Mouse (Mus musculus): Measurements from ENCODE around the gene Usp2. TPM values are rescaled to one million over a fixed set of nuclear protein-coding genes. Genes with fewer than 3 reads are reported as not detected.

Gene Usp2
- total RNA-seq, 2 experiments from 2014 or later = 21.8 to 24.7 TPM

DNA sequence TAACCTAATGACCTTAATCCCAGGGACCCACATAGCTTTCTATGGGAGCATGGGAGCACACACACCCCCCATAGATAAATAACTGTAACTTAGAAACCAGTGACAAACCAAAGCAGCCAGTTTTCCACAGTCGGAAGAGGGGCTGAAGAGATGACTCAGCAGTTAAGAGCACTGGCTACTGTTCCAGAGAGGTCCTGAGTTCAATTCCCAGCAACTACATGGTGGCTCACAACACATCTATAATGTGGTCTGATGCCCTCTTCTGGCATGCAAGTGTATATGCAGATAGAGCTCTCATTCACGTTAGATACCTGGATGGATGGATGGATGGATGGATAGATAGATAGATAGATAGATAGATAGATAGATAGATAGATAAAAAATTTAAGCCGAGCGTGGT lies 49.4 kb downstream of the Usp2 start:
- no peak for DNase-seq (ENCODE audit: low spot score in 2 of 2)

DNA sequence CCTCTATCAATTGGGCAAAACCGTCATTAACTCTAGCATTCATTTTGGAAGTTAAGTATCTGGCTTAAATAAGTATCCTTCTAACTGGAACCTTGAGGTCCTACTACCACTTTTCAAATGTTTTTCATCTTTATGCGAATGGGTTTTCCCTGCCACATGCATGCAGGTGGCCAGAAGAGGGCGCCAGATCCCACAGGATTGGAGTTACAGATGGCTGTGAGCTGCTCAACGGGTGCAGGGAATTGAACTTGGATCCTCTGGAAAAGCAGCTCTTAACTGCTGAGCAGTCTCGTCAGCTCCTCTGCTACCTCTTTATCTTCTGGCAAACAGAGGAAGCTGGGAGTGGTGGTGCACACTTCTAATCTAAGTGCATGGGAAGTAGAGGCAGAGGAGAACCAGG lies 52.2 kb downstream of the Usp2 start:
- no peak for DNase-seq (ENCODE audit: low spot score in 2 of 2)

DNA sequence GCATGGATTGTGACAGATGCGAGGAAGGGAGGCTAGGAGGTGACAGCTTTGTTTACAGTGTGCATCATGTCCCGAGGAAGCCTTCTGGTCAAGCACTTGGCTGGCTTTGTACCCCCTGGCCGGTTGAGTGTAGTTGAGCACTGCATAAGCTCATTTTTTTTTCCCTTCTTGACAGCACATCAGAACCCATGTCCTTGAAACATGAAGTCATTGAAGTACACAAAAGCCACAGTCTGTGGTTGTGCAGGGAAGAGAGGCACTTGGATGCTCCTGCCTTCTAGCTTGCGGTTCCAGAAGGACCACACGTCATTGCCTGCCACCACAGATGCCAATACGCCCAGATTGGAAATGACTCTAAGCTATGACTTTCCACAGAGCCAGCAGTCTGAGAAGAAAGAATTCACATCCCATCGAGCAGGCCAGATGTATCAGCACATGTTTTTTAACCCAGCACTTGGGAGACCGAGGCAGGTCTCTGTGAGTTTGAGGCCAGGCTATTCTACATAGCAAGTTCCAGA lies 53.2 kb downstream of the Usp2 start:
- no peak for DNase-seq (ENCODE audit: low spot score in 2 of 2)

DNA sequence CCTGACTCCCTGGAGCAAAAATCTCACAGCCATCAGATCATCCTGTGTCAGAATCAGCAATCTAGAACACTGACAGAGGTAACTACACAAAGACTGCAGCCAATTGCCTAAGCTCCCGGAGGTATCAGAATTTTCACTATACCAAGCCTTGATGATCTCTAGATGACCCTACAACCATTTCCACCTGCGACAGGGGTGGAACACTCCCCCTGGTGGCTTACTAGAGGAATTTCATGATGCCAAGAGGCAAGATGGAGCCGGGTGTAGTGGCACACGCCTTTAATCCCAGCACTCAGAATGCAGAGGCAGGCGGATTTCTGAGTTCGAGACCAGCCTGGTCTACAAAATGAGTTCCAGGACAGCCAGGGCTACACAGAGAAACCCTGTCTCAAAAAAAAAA lies 57.5 kb downstream of the Usp2 start:
- DNase-seq (ENCODE audit: low spot score in 2 of 2) = no peak

DNA sequence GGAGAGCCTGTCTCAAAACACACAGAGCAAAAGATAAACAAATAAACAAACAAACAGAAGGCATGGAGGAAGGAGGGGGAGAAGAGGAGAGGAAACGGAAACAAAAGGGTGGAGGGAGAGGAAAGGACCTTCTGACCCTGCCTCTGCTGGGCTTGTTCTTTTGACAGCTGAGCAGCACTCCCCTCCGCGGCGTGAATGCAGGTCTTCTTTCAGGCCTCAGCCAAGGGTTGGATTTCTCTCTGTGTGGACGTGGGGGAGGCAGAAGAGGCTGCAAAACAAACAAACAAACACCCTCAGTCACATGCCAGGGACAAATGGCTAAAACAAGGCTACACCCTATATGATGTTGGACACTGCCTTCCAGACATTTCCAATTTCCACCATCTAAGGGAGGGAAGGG lies 58.2 kb downstream of the Usp2 start:
- no peak for DNase-seq (ENCODE audit: low spot score in 2 of 2)

DNA sequence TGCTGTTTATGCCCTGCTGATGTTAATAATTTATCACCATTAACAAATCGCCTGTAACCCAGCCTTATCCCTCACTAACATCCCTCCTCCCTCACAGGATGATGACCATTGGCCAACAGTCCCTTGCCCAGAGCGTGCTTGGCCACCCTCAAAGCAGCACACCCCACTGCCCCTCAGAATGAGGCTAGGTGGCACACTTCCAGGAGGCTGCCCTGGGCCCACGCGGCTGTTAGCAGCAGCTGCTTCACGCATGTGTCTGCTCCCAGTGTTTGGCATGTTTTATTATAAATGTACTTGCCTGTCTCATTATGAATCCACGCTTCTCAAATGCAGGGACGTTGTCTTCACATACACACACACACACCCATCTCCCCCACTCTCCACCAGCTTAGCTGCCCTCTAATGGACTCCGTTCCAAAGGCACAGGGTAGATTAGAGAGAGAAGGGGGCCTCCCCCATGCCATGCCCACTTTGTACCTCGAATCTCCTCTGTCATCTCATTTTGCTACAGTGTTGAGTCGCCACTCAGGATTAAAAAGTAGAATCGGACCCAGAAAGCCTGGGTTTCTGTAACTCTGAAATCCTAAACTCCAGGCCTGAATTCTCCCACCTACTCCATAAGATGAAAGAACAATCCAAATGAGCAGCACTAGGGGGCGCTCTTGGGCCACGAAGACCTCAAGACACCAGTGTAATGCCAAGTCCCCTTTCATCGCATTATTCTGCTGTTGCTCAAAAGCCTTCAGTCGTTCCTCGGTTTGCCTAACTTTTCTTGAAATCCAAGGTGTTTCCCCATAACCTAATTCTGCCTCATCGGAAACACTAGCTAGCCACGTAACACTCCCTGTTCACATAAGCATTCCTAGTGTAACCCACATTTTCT lies 59.0 kb downstream of the Usp2 start:
- DNase-seq (ENCODE audit: low spot score in 2 of 2) = peak; percentile 62 to 79

DNA sequence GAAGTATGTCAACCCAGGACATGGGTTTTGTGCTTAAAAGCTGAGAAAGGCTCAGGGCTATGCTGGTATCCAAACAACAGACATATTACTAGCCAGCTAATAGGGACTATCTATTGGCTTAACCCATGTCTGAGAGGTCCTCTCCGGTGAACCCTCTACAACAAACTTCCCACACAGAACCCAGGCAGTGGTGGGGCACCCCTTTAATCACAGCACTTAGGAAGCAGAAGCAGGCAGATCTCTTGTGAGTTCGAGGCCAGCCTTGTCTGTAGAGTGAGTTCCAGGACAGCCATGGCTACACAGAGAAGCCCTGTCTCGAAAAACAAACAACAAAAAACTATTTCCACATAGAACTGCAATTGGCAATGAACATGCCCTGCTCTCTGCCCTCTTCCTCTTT lies 59.9 kb downstream of the Usp2 start:
- no peak for DNase-seq (ENCODE audit: low spot score in 2 of 2)

DNA sequence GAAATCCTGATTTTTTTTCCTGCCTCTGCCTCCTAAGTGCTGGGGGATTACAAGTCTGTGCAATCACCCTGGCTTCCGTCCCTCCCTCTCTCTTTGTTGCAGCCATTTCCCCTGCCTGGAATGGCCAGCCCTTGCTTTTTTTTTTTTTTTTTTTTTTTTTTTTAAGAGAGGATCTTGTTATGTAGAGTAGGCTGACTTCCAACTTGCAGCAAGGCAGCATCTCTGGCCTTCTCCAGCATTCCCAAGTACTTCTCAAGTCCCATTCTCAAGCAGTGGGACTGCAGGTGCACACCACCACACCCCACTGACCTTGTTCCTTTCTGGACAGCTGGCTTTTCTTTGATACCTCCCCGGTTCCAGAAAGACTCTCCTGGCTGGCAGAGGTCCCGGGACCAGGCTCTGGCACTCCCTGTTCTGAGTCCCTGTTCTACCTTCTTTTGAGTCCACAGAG lies 60.6 kb downstream of the Usp2 start:
- no peak for DNase-seq (ENCODE audit: low spot score in 2 of 2)

DNA sequence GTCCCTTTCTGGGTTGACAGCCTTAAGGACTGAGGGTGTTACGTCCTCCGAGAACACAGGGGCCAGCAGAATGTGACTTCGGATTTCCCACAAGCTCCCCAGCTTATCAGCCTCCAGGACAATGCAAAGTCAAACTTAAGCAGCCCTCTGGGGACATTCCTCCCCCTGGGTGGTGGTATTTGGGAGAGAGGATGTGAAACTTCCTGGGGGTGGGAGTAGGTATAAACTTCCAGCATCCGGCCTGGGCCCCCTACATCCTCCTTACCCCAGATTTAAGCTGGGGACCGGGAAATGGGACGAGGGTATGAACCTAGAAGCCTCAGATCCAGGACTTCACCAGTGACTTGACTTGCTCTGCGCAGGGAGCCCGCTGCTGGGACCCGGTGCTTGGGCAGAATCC lies 62.8 kb downstream of the Usp2 start:
- no peak for DNase-seq (ENCODE audit: low spot score in 2 of 2)

DNA sequence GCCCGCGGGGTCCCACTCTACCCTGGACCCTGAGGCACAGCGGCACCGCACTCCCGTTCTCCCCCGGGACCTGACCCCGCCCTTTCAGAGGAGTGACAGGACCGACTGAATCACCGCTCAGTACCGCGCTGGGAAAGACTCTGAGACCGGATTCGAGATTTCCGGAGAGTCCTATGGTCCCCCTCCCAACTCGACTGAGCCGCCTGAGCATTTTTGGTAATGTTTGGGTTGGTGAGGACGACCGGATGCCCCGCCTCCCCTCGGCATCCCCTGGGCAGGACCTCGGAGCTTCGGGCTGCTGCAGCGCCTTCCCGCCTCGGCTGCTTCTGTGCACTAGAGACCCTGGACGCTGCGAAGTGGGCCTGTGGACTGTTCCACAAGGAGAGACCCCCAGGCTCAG lies 63.2 kb downstream of the Usp2 start:
- DNase-seq (ENCODE audit: low spot score in 2 of 2) = peak in 1 of 2 experiments; percentile 48

DNA sequence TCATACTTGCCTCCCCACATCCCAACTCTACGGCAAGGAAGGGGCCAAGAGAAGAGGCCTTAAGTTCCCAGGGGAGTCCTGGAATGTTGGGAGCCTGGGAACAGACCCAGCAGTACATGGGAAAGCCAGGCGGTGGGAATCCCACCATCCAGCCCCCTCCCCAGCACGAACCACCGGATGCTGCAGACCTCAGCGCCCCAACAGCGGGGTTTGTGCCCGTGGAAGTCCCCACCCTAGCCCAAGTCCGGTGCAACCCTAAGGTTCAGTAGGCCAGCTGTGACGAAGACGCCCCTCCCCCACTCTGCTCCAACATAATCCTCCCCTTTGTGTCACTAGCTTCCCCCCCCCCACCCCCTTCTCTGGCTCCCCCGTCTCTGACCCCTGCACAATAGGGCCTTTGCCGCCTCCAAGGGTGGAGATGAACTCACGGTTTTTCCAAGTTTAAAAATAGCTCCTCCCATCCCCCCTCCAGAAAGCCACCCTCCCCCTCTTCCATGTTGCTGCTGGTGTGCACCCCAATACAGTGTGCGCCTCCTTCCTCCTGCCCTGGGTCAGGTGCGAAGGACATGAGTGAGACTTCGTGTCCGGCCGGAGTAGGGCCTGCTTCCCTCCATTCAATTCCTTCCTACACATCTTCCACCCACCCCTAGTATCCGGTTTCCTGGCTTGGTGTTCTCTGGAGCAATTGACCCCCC lies 63.9 kb downstream of the Usp2 start:
- no peak for DNase-seq (ENCODE audit: low spot score in 2 of 2)

DNA sequence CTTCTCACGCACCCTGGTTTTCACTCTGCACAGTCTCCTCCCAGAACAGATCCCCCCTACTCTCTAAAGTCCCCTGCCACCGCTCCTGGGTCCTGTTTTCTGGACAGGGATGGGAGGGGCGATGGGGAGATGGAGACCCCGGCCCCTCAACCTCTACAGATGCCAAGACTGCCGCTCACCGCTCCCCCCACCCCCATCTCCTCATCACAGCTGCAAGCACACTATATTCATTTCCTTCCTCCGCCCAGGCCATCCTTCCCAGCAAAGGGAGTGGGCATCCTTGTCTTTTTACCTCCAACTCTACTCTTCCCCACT lies 64.4 kb downstream of the Usp2 start:
- DNase-seq (ENCODE audit: low spot score in 2 of 2) = no peak

DNA sequence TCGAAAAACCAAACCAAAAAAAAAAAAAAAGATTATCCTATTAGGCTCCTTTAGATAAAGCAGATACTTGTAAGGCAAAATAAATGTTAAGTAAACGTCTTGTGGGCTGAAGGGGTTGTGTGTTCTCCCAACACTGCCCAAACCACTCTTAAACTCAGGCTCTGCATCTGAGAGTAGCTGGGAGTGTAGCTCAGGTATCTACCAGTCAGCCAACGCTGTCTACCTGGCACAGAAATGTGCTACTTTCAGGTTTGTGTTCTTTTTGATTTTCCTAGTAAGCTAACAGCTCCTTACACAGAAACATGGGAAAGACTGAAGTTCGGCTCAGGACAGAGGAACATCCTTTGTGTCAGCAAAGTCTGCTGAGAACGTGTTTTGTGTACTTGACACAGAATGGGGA lies 65.4 kb downstream of the Usp2 start:
- no peak for DNase-seq (ENCODE audit: low spot score in 2 of 2)

DNA sequence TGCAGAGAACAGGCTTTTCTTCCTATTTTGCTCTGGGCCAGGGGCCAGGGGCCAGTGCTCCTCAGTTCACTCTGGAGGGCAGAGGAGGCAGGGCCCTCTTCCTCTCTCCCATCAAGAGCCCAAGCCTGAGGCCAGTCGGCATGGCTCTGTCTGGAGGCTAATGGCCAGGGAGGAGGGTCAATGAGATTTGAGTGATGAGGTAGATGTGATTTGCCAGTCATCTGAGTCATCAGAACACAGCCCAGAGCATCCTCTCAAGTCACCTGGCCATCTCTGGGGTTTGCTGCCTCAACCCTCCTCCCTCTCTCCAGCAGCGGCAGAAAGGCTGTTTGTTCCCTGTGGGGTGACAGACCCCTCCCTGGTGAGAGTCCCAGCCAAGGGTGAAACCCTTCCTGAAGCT lies 66.5 kb downstream of the Usp2 start:
- DNase-seq (ENCODE audit: low spot score in 2 of 2) = no peak

DNA sequence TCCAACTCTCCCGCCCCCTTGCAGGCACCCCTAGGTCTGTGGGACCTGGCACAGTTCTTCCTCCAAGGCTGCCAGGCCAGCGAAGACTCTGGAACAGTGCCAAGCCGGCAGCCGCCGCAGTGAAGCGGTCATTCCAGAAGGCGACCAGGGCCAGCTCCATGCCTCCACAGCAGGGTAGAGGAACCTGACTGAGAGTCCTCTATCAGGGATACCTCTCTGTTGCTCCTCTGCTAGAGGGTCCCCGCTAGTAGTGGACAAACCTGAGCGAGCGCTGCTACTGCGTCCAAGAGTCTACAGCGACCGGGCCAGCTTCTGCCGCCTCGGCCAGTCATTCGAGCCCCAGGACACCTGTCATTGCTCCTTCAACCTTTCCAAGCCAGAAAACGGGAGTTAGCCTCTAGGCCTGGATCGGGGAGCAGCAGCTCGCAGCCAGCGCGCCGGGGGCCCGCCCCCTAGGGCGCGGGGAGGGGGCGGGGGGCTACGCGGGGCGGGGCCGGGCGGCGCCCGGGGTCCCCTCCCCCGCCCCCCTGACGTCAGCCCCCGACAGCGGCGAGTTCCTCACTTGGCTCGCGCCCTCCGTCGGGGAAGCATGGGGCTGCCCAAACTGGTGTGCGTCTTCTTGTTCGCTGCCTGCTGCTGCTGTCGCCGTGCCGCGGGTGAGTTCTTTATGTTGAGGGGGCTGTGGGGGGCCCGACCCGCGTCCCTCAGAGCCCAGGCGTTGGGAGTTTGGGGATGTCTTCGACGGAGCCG lies 67.5 kb downstream of the Usp2 start, which contains the start of gene Mcam:
Gene Mcam, plus strand, starts transcription at position 369 of the 750 bp plus-strand sequence.
- DNase-seq (ENCODE audit: low spot score in 2 of 2) = peak in 1 of 2 experiments; percentile 50

DNA sequence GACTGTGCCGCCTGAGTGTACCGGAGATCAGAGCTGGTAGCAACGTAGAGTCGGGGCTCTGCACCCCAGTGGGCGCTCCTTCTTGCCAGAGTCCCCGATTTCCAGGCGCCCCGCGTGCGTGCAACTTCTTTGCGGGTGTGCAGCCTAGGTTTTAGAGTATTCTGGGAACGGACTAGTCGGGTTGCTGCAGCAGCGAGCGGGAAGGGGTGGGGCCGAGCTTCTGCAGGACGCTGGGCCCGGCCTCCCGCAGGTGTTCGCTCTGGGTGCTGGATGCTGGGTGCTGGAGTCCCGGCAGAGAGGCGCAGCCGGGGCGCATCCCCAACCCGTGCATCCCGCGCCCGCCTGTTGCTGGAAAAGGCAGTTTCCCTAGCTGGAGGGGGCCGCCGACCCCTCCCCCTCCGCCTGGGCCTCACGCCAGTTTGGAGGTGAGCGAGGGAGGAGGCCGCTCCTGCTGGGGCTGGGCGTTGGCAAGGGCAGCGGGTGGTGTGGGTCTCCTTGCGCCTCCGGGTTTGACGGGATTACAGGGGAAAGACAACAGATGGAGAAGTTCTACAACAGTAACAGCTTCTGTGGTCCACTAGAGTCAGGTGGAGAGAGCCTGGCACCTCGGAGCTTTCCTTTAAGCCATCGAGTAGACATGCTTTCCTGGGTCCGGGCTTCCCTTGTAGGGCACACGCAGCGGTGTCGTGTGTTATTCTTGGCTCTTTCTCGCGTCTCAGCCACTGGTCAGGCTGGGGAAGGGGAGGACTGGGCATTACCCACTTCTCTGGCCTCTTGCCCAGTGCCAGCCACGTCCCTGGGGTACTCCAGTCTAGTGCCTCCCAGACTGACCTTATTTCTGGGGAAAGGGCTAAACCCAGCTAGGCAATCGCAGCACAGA lies 68.3 kb downstream of the Usp2 start:
- DNase-seq (ENCODE audit: low spot score in 2 of 2) = no peak

DNA sequence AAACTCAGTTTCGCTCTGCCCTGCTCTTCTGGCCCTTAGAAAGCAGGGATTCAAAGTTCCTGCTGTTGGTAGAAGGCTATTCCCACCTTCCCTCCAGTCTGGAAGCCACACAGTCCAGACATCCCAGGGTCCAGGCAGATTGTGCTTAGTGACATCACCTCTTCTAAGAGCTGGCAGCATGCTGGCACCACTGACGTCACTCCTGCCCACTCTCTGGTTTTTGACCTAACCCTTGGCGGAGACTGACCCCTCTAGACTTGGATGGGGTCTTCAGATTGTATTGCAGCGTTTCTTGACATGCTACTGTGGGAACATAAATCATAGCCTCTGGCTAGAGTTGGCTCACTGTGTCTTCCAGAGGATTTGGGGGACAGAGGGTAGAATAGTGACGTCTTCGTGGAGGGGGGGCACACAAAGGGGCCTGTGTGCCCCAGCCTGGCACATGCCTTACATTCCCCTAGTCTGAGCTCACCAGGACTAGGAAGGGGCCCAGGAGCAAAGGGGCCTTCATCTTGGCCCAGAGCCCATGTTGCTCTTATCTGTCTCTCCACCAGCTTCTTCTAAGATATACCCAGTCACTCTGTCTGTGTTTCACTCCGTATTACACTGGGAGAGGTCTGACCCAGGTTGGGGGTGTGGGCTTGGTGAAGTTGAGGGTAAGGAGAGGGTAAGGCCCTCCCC lies 69.0 kb downstream of the Usp2 start:
- no peak for DNase-seq (ENCODE audit: low spot score in 2 of 2)

DNA sequence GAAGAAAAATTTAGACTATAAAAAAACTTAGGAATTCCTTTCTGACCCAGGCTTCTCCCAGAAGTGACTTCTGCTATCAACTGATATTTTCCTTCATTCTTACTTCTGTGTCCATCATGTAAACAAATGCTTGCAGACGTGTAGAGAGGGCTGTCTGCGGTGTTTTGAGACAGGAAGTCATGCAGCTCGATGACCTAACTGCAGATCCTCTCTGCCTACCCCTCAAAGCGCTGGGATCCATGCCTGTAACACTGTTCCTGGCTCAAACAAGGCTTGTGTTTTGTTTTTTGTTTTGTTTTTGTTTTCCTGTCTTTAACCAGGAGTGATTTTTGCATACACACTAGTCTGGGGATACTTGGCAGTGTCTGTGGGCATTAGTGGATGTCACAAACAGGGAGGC lies 71.0 kb downstream of the Usp2 start:
- no peak for DNase-seq (ENCODE audit: low spot score in 2 of 2)

DNA sequence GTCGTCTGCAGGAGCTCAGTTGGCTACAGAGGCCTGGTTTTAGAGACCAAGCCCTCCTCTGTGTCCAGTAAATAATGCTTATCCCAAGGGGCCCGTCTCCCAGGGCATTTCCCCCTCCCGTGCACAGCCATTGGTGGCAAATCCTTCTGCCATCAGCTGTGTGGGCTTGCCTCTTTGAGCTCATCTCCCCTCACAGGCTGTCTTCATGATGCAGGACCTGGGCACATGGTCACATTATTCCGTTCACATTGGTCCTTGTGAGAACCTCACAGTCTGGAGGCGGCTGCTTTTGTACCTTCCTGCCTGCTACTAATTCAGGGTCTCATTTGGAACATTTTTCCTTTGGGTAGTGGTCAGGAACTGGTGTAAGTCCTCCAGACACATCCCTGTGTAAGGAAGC lies 75.1 kb downstream of the Usp2 start:
- no peak for DNase-seq (ENCODE audit: low spot score in 2 of 2)

DNA sequence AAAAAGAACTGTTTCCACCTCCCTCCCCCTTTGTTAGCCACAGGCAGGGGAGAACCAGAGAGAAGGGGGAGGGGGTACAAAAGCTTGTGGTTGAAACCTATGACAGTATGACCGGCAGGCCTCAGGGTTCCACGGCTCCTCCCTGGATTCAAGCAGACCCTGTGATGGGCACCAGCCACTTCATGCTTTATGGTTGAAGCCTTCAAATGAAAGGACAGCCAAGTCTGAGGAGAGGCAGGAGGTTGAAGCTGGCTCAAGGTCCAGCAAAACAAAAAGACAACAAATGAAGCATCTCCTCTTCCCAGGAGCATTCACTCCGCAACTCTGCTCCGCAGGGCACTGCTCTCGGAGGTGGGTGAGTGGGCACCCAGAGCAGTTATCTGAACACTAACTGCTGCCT lies 76.6 kb downstream of the Usp2 start:
- DNase-seq (ENCODE audit: low spot score in 2 of 2) = no peak

Measured in adrenal gland, postnatal 4 days (tissue).